Mouse (Mus musculus) adipocyte (in vitro differentiated cells): ENCODE measurements around the gene Mocs1.

Experiments
- DNase-seq: peaks from one replicate; pipeline ENCODE4 v3.0.0-alpha.2; 2016; ENCODE audit warnings: low spot score

Gene Mocs1

DNA sequence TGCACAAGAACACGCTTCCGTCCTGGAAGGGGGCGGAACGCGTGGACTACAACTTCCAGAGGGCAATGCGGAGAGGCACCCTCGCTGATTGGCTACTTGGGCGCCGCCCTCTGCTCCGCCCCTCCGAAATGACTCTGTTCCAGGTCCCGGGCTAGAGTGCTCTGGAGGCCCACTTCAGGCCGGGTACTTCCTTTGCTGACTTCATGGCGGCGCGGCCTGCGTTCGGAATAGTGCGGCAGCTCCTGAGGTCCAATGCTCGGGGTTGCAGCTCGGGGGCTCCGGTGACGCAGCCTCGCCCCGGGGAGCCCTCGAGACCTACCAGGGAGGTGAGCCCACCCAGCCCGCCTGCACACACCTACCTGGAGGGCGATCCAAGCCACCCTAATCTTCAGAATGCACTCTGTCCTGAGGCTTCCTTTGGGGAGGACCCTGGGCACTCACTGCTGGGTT is at the start of gene Mocs1:
Gene Mocs1, plus strand, starts transcription at position 124 of the 450 bp plus-strand sequence.
- DNase-seq = peak; percentile 98

DNA sequence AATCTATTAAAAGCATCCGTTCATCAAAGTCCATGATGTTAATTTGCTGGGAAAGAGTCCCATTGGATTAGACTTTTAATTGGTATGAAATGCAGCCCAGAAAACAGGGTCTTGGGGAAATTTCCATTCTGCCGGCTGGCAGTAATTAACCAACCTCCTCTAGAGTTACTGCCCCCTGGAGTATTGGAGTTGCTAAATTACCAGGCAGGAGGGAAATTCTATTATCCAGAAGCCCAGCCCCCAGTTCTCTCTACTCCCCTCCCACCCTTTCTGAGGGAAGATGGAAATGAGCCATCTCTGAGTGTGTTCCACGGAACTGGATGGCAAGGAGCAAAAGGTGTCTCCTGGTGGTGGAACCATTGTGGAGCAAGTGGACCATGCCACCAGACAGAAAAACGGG is 48.5 kb upstream of the Mocs1 start:
- DNase-seq = no peak

DNA sequence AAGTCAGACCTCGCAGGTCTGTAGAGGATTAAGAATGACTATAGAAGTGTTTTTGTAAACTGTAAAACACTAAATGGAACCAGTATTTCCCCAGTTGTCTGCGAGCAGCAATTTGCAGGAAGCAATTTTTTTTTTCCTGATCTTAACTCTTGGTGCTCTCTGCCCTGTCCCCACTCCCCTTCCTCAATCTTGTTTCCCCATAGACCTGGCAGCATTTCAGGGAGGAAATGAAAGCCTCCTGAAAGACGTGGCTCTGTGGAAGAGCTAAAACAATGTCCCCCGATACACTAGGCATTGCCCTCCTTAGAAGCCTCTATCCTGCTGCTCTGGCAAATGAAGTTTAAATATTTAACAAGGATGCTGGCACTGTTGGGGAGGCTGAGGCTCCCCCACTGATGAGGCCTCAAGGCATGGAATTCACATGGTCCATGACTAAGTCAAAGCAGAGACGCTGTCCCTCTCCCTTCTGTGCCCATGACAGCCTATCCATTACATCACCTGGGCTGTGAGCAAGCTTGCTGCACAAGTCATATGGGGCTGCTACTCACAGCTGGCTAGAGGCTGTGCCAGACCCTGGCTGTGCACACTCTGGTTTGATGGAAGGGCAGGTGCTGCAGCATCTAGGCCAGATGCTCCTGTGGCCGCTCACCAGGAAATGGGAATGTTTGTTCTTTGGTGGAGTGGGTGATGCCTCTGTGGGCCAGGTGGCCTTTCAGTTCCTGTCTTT is 43.8 kb upstream of the Mocs1 start:
- no peak for DNase-seq

DNA sequence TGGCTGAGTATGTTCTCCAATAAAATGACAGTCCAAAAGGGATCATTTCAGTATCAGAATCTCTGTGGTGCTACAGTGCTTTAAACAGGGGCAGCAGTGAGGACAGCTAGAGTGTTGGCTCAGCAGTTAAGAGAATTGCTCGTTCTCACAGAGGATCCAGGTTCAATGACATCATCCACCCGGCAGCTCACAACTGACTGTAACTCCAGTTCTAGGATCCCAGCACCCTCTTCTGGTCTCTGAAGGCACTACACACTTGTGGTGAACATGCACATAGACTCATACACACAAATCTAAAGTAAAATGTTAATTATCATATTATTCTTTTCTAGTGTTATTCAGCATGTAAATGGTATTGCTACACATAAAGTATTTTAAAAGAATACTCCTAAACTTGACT is 40.4 kb upstream of the Mocs1 start:
- DNase-seq = no peak

DNA sequence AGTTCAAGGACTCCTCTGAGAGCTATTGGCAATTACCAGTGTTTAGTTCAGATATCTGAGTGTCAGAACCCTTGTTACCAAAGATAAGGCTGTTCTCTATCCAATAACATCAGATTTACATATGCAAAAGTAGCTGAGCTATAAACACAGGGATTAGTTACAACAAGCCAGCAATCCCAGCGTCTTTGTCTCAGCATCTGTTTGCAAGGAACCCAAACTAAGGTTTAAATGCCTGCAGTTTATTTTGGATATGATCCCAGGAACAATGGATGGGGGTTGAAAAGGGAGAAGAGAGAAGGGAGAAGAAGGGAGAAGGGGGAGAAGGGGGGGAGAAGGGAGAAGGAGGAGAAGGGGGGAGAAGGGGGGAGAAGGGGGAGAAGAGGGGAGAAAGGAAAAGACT is 35.4 kb upstream of the Mocs1 start:
- no peak for DNase-seq

DNA sequence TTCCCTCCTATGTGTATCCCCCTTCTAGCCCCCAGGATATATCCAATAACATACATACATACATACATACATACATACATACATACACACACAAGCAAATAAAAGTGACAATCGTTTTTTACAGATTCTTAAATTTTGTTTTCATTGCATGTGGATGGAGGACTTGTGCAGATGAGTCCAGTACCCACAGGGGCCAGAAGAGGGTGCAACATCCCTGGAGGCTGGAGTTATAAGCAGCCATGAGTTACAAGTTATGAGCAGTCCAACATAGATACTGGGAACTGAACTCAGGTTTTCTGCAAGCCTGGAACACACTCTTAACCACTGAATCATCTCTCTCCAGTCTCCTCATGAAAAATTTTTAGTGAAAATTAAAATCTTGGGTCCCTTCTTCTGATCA is 33.3 kb upstream of the Mocs1 start:
- DNase-seq = peak; percentile 28

DNA sequence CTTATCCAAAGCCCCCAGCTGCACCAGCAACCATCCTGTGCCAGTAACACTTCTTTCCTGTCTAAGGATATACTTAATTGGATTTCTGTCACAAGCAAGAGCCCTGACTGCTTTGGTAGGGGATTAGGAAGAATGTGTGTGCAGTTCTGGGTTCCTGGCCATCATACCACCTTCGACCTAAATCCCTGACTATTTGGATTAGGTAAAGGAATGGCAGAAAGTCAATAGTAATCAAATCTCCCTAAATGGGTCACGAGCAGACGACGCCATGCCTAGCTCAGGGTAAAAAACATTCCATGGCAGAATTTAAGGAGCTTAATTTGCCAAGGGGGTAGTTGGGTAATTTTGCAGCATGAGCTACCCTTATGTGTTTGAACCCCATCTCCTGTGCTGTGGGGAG is 28.6 kb upstream of the Mocs1 start:
- no peak for DNase-seq

DNA sequence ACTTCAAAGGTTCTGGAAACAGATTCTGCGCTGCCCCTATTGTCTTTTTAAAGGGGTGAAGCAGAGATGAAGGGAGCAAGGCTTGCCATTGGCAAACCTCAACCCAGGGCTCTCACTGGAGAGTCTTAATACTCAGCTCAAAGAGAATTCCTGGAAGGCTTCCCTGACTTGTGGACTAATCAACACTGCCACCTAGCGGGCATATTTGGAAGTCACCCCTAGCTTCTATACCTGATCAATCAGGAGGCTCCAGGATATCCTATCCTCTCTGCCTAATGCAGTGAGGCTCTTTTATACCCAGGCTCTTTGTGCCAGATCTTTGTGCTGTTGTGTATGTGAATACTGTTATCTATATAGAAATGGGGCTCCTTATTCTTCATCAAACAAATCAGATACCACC is 28.0 kb upstream of the Mocs1 start:
- DNase-seq = peak; percentile 86

DNA sequence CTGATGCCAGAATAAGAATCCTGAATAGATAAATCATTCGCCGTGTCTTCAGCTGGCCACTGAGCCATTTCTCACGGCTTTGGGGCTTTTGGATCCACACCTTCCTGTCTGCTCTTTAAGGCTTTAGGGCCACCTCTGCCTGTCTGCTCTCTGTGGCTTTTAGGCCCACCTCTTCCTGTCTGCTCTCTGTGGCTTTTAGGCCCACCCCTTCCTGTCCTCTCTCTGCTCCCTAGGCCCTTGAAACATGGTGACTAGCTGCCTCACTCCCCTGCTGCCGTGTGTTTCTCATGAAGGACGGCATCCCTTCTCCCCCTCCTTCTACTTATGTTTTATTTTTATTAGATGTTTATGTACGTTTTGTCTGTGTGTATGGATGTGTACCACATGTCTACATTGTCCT is 25.0 kb upstream of the Mocs1 start:
- no peak for DNase-seq

DNA sequence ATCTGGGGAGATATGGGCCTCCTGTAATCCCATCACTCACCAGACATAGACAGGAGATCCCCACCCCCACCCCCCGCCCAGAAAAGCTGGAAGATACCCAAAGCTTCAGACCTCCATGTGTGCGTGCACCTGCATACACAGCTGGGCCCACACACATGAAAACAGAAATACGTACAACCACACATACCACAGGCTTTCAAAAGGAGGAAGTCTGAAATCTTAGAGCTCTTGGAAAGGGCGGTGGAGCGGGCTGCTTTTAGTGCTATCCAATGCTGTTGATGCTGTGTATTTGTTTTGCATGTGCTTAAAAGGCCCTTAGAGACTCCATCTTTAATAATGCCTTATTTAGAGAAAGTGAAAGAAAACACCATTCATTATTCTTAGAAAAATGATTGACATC is 22.2 kb upstream of the Mocs1 start:
- no peak for DNase-seq

DNA sequence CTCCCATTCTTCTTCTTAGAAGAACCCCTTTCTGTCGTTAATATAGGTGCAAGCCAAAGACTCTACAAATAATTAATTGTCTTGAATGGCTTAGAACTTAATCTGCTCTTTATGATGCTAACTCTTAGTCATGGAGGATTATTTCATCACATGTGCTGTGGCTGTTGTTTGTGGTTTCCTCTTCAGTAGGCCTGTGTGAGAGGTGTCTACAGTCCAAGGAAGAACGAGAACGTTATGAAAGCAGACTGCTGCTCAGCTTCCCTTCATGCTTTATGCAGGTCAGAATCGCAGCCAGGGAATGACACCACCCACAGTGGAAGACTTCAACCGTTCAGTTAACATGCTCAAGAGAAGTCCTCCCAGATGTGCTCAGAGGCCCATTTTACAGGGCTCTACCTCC is 15.2 kb upstream of the Mocs1 start:
- no peak for DNase-seq

DNA sequence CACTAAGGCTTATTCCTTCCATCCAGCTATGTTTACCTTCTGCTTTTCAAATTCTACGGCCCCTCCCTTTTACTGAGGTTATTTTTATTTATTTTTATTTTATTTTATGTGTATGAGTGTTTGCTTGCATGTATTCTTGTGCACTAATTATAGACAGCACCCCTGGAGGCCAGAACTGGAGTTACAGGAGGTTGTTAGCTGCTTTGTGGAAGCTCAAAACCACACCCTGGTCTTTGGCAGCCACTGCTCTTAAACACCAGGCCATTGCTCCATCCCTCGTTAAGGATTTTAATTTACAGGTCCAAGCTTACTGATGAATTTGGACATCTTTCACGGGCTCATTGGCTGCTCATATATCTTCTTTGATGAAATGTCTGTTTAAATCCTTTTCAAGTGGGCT is 14.6 kb upstream of the Mocs1 start:
- no peak for DNase-seq

DNA sequence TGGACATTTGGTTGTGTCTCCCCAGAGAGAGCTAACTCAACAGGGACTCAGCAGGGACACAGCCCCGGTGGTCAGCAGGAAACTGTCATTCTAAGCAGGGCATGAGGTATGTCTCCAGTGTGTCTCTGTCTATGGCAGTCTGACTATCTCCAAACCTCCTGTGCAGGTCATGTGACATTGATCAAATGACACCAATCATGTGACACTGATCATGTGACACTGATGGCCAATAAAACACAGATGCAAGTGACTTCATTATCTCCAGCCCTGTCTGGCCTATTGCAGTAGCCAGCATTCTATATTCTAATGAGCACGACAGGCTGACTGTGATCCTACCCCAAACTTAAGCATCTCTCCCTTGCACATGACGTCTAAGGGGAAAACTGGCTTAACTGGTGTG is 11.9 kb upstream of the Mocs1 start:
- no peak for DNase-seq

DNA sequence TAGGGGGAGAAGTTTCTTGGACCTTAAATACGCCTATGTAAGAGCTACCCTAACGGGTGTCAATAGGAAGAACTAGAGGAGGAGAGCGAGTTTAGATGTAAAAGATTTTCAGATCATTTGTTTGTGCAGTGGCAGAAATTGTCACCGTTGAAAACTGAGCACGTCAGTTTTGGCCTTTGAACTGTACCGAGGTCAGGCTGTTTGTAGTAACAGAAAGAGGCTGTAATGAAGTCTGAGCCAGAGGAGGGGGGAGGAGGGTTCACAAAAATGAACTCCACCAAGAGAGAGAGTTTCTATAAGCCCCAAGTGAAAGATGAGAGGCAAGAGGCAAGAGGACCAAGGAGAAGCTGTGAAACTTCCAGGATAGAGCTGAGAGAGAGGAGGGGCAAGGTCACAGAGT is 8.3 kb upstream of the Mocs1 start:
- DNase-seq = no peak

DNA sequence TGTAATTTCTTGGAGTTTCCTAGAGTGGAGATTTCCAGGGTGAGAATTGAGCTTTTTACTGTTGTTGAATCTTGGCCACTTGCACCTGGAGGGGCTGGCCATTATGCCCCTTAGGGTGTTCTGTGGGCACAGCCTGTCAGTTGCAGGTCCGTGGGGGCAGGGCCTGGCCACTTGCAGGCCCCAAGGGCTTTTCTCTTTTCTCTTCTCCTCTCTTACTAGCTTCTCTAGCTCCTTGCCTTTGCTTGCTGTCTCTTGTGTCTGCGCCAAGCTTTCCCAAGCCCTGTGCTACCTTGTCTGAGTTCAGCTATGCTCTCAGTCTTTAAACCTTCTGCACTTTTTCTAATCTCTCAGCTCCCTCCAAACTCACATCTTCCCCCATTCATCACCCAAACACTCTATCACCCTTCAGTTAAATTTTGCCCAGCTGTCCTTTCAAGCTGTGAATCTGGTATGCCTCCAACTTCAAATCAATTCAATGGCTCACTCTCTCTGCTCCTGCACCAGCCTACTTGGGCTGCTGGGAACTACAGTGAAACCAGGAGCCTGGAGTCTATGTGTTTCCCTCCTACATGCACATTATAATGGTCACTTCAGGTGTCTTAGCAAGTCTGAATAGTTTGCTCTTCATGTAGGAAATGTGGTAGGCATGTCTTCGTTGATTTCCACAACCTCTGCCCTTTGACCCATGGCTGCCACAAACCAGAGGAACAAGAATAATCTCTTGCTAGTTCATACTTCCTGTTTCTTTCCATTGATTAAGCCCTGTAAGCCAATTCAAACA is 5.7 kb upstream of the Mocs1 start:
- DNase-seq = no peak

DNA sequence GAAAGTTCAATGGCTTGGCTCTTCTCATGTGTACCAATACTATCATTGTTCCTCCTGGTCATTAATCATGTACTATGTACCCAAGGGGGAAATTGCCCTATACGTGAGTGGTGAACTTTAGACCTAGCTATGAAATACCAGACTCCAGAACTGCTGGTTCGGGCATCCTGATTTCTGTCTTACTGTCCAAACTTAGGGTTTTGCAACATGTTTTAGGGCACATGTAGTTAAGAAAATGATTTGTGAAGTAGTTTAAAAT is 5.2 kb upstream of the Mocs1 start:
- DNase-seq = no peak

DNA sequence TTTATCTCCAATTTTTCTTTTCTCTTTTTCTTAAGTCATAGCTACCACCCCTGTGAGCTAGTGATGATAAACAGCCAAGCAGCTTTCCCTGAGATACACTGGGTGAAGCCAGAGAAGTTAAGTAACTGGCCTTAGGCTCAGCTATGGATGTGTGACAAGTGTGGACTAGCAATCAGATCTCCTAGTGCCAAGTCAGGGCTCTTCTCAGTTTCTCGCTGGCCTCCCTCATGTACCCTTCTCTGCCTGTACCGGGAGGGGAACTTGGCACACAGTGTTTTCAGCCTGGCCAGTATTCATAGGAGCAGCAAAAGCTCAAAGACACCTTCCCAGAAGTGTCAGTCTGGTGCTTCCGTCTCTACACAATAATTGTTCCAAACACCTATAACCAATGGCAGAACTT is 4.3 kb upstream of the Mocs1 start:
- DNase-seq = no peak

DNA sequence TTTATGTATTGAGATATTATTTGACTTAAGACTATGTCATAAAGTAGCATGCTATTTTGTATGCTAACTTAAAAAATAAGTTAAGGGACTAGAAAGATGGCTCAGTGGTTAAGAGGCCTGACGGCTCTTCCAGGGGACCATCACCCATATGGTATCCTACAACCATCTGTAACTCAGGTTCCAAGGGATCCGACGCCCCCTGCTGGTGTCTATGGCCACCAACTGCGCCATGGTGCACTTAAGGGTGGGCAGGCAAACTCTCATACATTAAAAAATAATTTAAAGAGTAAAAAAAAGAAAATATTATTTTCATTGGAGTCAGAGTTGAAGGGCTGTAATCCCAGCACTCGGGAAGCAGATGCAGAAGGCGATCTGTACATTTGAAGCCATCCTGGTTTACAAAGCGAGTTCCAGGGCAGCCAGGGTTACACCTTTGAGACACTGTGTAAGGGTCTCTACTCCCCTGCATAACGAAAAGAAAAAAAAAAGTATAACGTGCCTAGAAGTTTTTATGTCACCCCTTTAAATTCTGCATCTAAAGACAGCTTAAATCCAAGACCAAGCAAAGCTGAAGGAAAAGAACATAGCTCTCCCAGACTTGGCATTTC is 427 bp upstream of the Mocs1 start:
- no peak for DNase-seq

DNA sequence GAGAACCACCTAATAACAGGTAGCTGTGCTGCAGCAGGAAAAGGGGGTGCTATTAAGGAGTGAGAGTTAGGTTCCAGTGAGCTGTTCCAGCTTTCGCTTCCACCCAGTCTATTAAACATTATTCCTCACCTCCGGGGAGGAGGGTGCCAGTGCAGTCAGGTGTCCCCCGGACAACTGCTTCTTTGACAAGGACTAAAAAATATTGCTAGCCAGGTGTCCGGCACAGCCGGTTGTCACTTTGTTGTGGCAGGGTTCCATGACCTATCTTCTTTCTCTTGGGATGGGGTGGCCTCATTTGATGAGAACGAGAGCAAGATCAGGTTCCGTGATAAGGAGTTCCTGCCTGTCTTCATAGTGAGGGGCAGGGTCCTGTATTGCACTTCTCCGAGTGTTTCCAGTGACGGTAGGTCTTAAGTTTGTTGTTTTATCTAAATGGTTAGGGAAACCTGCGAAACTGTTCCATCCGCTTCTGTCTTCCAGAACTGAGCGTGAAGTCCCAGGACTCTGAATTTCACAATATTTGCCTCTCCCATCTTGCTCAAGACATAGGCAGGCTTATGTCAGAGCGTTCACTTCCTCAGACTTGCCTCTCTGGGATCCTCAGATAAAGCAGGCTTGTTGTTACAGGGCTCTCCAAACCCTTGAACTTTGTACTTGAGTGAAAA is 721 bp downstream of the Mocs1 start:
- peak; percentile 92 for DNase-seq

DNA sequence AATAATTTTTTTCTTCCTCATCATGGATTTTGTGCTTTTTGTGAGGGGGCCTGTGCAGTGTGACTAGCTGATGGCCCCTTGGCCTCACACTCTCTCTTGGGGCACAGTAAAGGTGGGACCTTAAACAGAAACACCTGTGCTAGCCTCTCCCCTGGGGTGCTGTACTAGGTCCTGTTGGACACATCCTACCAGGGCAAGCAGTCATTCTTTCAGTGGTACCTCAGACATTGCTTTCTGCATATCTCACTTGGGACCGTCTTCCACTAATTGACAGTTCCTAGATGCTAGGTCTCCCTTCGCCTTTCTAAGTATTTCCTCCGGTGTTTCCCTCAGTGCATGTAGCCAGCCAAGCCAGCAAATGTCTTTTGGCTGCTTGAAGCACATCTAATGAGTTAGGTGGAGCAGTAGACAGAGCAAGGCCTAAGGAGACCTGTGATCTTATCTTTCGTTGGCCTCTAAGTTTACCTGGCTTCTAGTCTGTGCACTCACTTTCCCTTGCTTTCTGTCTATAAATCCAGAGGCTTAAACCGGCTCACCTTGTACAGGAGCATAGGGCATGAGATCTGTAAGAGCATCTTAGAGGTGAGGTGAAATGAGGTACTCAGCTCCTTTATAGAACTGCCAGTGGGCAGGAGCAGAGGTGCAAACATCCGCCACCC is 1.4 kb downstream of the Mocs1 start:
- no peak for DNase-seq

DNA sequence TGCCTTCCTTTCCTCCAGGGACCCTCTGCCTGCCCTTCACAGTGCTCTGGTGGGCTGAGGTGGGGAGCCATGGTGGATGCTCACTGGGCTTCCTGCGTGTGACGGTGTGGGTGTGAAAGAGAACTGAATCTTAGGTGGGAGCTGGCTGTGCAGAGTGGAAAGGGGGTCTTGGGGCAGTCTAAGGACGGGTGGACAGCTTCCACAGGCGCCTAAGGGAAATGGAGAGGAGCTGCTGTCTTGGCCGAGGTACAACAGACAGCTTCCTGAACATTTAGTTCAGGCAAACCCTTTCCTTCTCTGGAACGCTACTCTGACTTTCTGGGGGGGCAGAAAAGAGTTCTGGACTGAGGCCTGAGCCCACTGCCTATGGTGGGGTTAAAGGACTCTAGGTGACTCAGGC is 2.0 kb downstream of the Mocs1 start:
- no peak for DNase-seq

DNA sequence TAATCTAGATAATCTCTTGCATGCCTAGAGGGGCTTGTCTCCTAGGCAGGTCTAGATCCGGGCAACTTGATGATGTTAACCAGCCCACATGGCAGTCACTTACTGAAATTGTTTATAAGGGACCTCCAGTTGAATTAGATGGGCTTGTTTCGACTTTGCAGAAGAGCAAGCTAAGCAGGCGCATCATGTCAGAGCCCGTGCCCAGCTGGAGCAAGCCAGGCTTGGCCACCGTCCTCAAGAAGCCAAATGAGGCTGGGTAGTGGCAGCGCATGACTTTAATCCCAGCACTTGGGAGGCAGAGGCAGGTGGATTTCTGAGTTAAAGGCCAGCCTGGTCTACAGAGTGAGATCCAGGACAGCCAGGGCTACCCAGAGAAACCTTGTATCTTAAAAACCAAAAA is 3.0 kb downstream of the Mocs1 start:
- DNase-seq = no peak
